Mouse (Mus musculus) small intestine, adult 2 months (tissue): Measurements from ENCODE around the gene Gipc1. TPM values are rescaled to one million over a fixed set of nuclear protein-coding genes. Genes with fewer than 3 reads are reported as not detected.

Experiments used
- H3K27ac ChIP-seq: fragments of 200-500 bp; 2 replicates; pipeline ENCODE4 v1.5.1; 2012; ENCODE audit warnings: low read depth, low read length, control low read depth, inconsistent platforms; ENCODE audit not compliant: insufficient read depth
- H3K27me3 ChIP-seq: fragments of 200-500 bp; 2 replicates; pipeline ENCODE4 v1.6.1; 2012; ENCODE audit warnings: mild to moderate bottlenecking, moderate library complexity, low read length, inconsistent platforms; ENCODE audit not compliant: control insufficient read depth, insufficient read depth
- H3K36me3 ChIP-seq: fragments of 200-500 bp; 2 replicates; pipeline ENCODE4 v1.6.1; 2012; ENCODE audit warnings: mild to moderate bottlenecking, low read length, control low read depth, inconsistent platforms; ENCODE audit not compliant: control insufficient read depth, insufficient read depth
- H3K4me1 ChIP-seq: fragments of 200-500 bp; 2 replicates; pipeline ENCODE4 v1.6.1; 2012; ENCODE audit warnings: low read length, inconsistent platforms, mixed read lengths; ENCODE audit not compliant: control insufficient read depth, insufficient read depth, insufficient read length
- H3K4me3 ChIP-seq: fragments of 200-500 bp; 2 replicates; pipeline ENCODE4 v1.5.1; 2012; ENCODE audit warnings: low read depth, mild to moderate bottlenecking, control low read depth, inconsistent platforms, low read length, moderate library complexity
- CTCF ChIP-seq: fragments of 200-500 bp; IDR thresholded peaks from 2 replicates; pipeline ENCODE4 v1.5.1; 2012; ENCODE audit warnings: low read depth, mild to moderate bottlenecking, control low read depth, inconsistent platforms, low read length, moderate library complexity, mixed read lengths; ENCODE audit not compliant: insufficient replicate concordance, insufficient read length; ENCODE audit errors: extremely low read depth
- POLR2A ChIP-seq: fragments of 200-500 bp; IDR thresholded peaks from 2 replicates; pipeline ENCODE4 v1.6.1; 2012; ENCODE audit warnings: low read depth, mild to moderate bottlenecking, control low read depth, inconsistent platforms, low read length, moderate library complexity
- WGBS: fragments of 180-500 bp; shearing (Covaris S2); methylation state at CpG from one replicate; pipeline ENCODE4 v1.1.7; 2018; 5-methylcytosine and 5-hydroxymethylcytosine counted together
- polyA plus RNA-seq: library from polyadenylated mRNA; depleted of rRNA; stranded (reverse); fragments of >200 nt; gene quantifications from 2 replicates; pipeline ENCODE4 v1.2.3, GENCODE M21; 2012

The Gipc1 gene
- polyA plus RNA-seq, 1 experiment: 35.5 TPM

GRCm38 (mm10) chr8:83648031-83648430, 4.4 kb upstream of the Gipc1 start:
- TF ChIP-seq CTCF (no peak), POLR2A (no peak)
- Histone ChIP-seq H3K27ac (no peak overlapping the region), H3K36me3 (no peaks in the 10 kb centered on the region), H3K27me3 (no peaks in the 10 kb centered on the region; the same call in 1 of the 2 replicates), H3K4me3 (no peak overlapping the region), H3K4me1 (peaks cover 3% of the 10 kb centered on the region; the same call in 1 of the 2 replicates)
- WGBS: 98% methylated on average over 4 of the region's 4 CpGs

GRCm38 (mm10) chr8:83649699-83650098, 2.8 kb upstream of the Gipc1 start:
- Histone ChIP-seq H3K27ac (no peak overlapping the region), H3K4me3 (no peak overlapping the region), H3K27me3 (no peaks in the 10 kb centered on the region), H3K36me3 (no peaks in the 10 kb centered on the region), H3K4me1 (peaks cover 13% of the 10 kb centered on the region; the same call in 1 of the 2 replicates)
- 91% methylated on average over 6 of the region's 6 CpGs for WGBS
- TF ChIP-seq CTCF (no peak), POLR2A (no peak)

GRCm38 (mm10) chr8:83652744-83653661, 526 bp downstream of the Gipc1 start:
- Histone ChIP-seq H3K4me1 (peaks cover 13% of the 10 kb centered on the region; the same call in 1 of the 2 replicates), H3K4me3 (peak overlapping the region; percentile 89), H3K27ac (peak overlapping the region; percentile 38; the same call in 1 of the 2 replicates), H3K27me3 (no peaks in the 10 kb centered on the region), H3K36me3 (no peaks in the 10 kb centered on the region)
- WGBS: 1% methylated on average over 45 of the region's 46 CpGs
- TF ChIP-seq POLR2A: no peak

GRCm38 (mm10) chr8:83653662-83654017, 1.2 kb downstream of the Gipc1 start:
- Histone ChIP-seq H3K27me3 (no peaks in the 10 kb centered on the region), H3K27ac (no peak overlapping the region), H3K4me1 (peaks cover 13% of the 10 kb centered on the region; the same call in 1 of the 2 replicates), H3K36me3 (no peaks in the 10 kb centered on the region), H3K4me3 (peak overlapping the region; percentile 89)
- TF ChIP-seq CTCF (no peak), POLR2A (no peak)
- WGBS: 12% methylated on average over 10 of the region's 10 CpGs

GRCm38 (mm10) chr8:83654725-83655124, 2.2 kb downstream of the Gipc1 start:
- Histone ChIP-seq H3K4me3 (no peak overlapping the region), H3K27ac (no peak overlapping the region), H3K36me3 (no peaks in the 10 kb centered on the region), H3K4me1 (peaks cover 13% of the 10 kb centered on the region; the same call in 1 of the 2 replicates), H3K27me3 (no peaks in the 10 kb centered on the region)
- no peak for TF ChIP-seq CTCF
- no peak for TF ChIP-seq POLR2A
- WGBS: 93% methylated on average over 6 of the region's 6 CpGs

- Histone ChIP-seq H3K4me3 (no peak overlapping the region), H3K36me3 (no peaks in the 10 kb centered on the region), H3K27me3 (no peaks in the 10 kb centered on the region), H3K27ac (no peak overlapping the region), H3K4me1 (peaks cover 14% of the 10 kb centered on the region)
- TF ChIP-seq POLR2A (no peak), CTCF (no peak)
- WGBS: 91% methylated on average over 9 of the region's 9 CpGs
Measured at GRCm38 (mm10) chr8:83656043-83656442, 3.6 kb downstream of the Gipc1 start.

- TF ChIP-seq POLR2A: no peak
- no peak for TF ChIP-seq CTCF
- H3K4me3 ChIP-seq: no peak overlapping the region
- H3K36me3 ChIP-seq: no peaks in the 10 kb centered on the region
- WGBS: 85% methylated on average over 13 of the region's 13 CpGs
- H3K4me1 ChIP-seq: peaks cover 15% of the 10 kb centered on the region
- no peak overlapping the region for H3K27ac ChIP-seq
- no peaks in the 10 kb centered on the region for H3K27me3 ChIP-seq
Measured at GRCm38 (mm10) chr8:83656484-83657246, 4.2 kb downstream of the Gipc1 start.
